Mouse (Mus musculus) MEL (cell line): ENCODE measurements around the gene Nubpl. TPM values are rescaled to one million over a fixed set of nuclear protein-coding genes. Genes with fewer than 3 reads are reported as not detected.
A peak's percentile ranks its signal among the peaks of the same experiment; 100 is the strongest.
"Not testable (repeated sequence)": the region's sequence is repeated elsewhere in the genome, so short reads cannot be mapped to it uniquely, and the experiment has no call there.

Source experiments
- DNase-seq: peaks from one replicate; pipeline ENCODE4 v3.0.0; 2011; ENCODE audit warnings: low read depth, low spot score
- H3K27ac ChIP-seq: 2 replicates; pipeline ENCODE4 v1.5.1; 2012; ENCODE audit warnings: low read depth, mild to moderate bottlenecking, control low read depth, low read length, moderate library complexity; ENCODE audit not compliant: control insufficient read depth
- H3K27me3 ChIP-seq, 2 experiments: fragments of 150-350 bp in 1 of 2; sonication (generic) in 1 of 2; 2 replicates each; pipeline ENCODE4 v1.6.1; 2012; ENCODE audit warnings: low read length in 2 of 2, mild to moderate bottlenecking in 2 of 2, improper control_type of control experiment in 1 of 2, moderate library complexity in 1 of 2; ENCODE audit not compliant: insufficient read depth in 2 of 2, control insufficient read depth in 1 of 2
- H3K36me3 ChIP-seq, 2 experiments: 2 replicates each; pipeline ENCODE4 v1.6.1; 2012 to 2014; ENCODE audit warnings: low read length in 2 of 2, improper control_type of control experiment in 1 of 2, inconsistent platforms in 1 of 2, mild to moderate bottlenecking in 1 of 2; ENCODE audit not compliant: insufficient read depth in 2 of 2, control insufficient read depth in 1 of 2
- H3K4me1 ChIP-seq, 2 experiments: fragments of 150-350 bp in 1 of 2; sonication (generic) in 1 of 2; 2 replicates each; pipeline ENCODE4 v1.6.1; 2012; ENCODE audit warnings: low read length in 2 of 2, improper control_type of control experiment in 1 of 2, mild to moderate bottlenecking in 1 of 2; ENCODE audit not compliant: insufficient read depth in 2 of 2, control insufficient read depth in 1 of 2
- H3K4me3 ChIP-seq, 2 experiments: fragments of 150-350 bp in 1 of 2; sonication (generic) in 1 of 2; 2 replicates each; pipeline ENCODE4 v1.5.1; 2012; ENCODE audit warnings: low read depth in 2 of 2, low read length in 2 of 2, mild to moderate bottlenecking in 2 of 2, moderate library complexity in 2 of 2, control low read depth in 1 of 2, improper control_type of control experiment in 1 of 2; ENCODE audit not compliant: control insufficient read depth in 1 of 2, insufficient read depth in 1 of 2
- H3K79me2 ChIP-seq: 2 replicates; pipeline ENCODE4 v1.6.1; 2012; ENCODE audit warnings: mild to moderate bottlenecking, low read length, moderate library complexity; ENCODE audit not compliant: control insufficient read depth, poor library complexity, insufficient read depth
- H3K9ac ChIP-seq: 2 replicates; pipeline ENCODE4 v1.6.1; 2012; ENCODE audit warnings: low read depth, mild to moderate bottlenecking, control low read depth, low read length, moderate library complexity; ENCODE audit not compliant: control insufficient read depth, poor library complexity, severe bottlenecking
- H3K9me3 ChIP-seq: fragments of 150-350 bp; sonication (generic); replicated peaks from 2 replicates; pipeline ENCODE4 v1.6.1; 2012; ENCODE audit warnings: mild to moderate bottlenecking, low read length, improper control_type of control experiment, moderate library complexity; ENCODE audit not compliant: insufficient read depth
- CHD1 ChIP-seq: IDR thresholded peaks from 2 replicates; pipeline ENCODE4 v1.6.1; 2012; ENCODE audit warnings: low read depth, mild to moderate bottlenecking, inconsistent platforms, low read length, improper control_type of control experiment
- CTCF ChIP-seq, 3 experiments: IDR thresholded peaks in 2 of 3; conservative IDR thresholded peaks in 1 of 3; 2 replicates each; pipeline ENCODE4 v1.5.1; 2011 to 2012; ENCODE audit warnings: low read length in 3 of 3, low read depth in 2 of 3, mild to moderate bottlenecking in 2 of 3, improper control_type of control experiment in 1 of 3, inconsistent platforms in 1 of 3, mixed read lengths in 1 of 3, moderate library complexity in 1 of 3; ENCODE audit not compliant: control insufficient read depth in 1 of 3, insufficient read depth in 1 of 3, poor library complexity in 1 of 3, severe bottlenecking in 1 of 3
- GABPA ChIP-seq: IDR thresholded peaks from 2 replicates; pipeline ENCODE4 v1.6.1; 2012; ENCODE audit warnings: low read depth, mild to moderate bottlenecking, inconsistent platforms, low read length, improper control_type of control experiment, moderate library complexity
- GATA1 ChIP-seq: IDR thresholded peaks from 2 replicates; pipeline ENCODE4 v1.6.1; 2011; ENCODE audit warnings: low read depth, low read length, improper control_type of control experiment
- MEF2A ChIP-seq: IDR thresholded peaks from 2 replicates; pipeline ENCODE4 v1.6.1; 2014; ENCODE audit warnings: low read depth, mild to moderate bottlenecking, inconsistent platforms, low read length, improper control_type of control experiment; ENCODE audit not compliant: poor library complexity, insufficient replicate concordance, severe bottlenecking; ENCODE audit errors: extremely low read depth
- NRF1 ChIP-seq: IDR thresholded peaks from 2 replicates; pipeline ENCODE4 v1.6.1; 2014; ENCODE audit warnings: low read depth, mild to moderate bottlenecking, inconsistent platforms, low read length, improper control_type of control experiment, moderate library complexity; ENCODE audit not compliant: poor library complexity, insufficient read depth, severe bottlenecking
- POLR2AphosphoS2 ChIP-seq: IDR thresholded peaks from 2 replicates; pipeline ENCODE4 v1.6.1; 2011; ENCODE audit warnings: low read length, improper control_type of control experiment
- RCOR1 ChIP-seq: IDR thresholded peaks from 2 replicates; pipeline ENCODE4 v1.6.1; 2012; ENCODE audit warnings: low read depth, mild to moderate bottlenecking, inconsistent platforms, low read length, improper control_type of control experiment
- TBP ChIP-seq: IDR thresholded peaks from 2 replicates; pipeline ENCODE4 v1.8.0; 2011; ENCODE audit warnings: low read depth, low read length, improper control_type of control experiment
- UBTF ChIP-seq: IDR thresholded peaks from 2 replicates; pipeline ENCODE4 v1.6.1; 2012; ENCODE audit warnings: low read depth, mild to moderate bottlenecking, inconsistent platforms, low read length, improper control_type of control experiment, moderate library complexity, borderline replicate concordance; ENCODE audit not compliant: insufficient read depth
- USF2 ChIP-seq, 2 experiments: IDR thresholded peaks; 2 replicates each; pipeline ENCODE4 v1.6.1; 2011 to 2012; ENCODE audit warnings: improper control_type of control experiment in 2 of 2, low read length in 2 of 2, borderline replicate concordance in 1 of 2, inconsistent platforms in 1 of 2, low read depth in 1 of 2, mild to moderate bottlenecking in 1 of 2; ENCODE audit not compliant: insufficient read depth in 1 of 2
- ZC3H11A ChIP-seq: IDR thresholded peaks from 2 replicates; pipeline ENCODE4 v1.6.1; 2012; ENCODE audit warnings: low read depth, mild to moderate bottlenecking, inconsistent platforms, low read length, improper control_type of control experiment
- ZKSCAN1 ChIP-seq: IDR thresholded peaks from 2 replicates; pipeline ENCODE4 v1.6.1; 2012; ENCODE audit warnings: low read depth, mild to moderate bottlenecking, inconsistent platforms, low read length, improper control_type of control experiment, moderate library complexity
- ZMIZ1 ChIP-seq: IDR thresholded peaks from 2 replicates; pipeline ENCODE4 v1.6.1; 2012; ENCODE audit warnings: low read depth, mild to moderate bottlenecking, inconsistent platforms, low read length, improper control_type of control experiment, moderate library complexity
- polyA plus RNA-seq, 2 experiments: library from polyadenylated mRNA; stranded (reverse) in 1 of 2; unstranded in 1 of 2; fragments of >175 nt in 1 of 2; fragments of >200 nt in 1 of 2; gene quantifications; 2 replicates each; pipeline versions ENCODE4 v1.2.1 to v1.2.4; 2012; ENCODE audit warnings: low replicate concordance in 2 of 2, low read depth in 1 of 2; ENCODE audit not compliant: insufficient read length in 2 of 2, insufficient read depth in 1 of 2, missing spikeins in 1 of 2
- total RNA-seq: library from RNA; depleted of rRNA; stranded (reverse); fragments of 300-350 nt; gene quantifications from 2 replicates; pipeline ENCODE4 v1.2.3, GENCODE M21; 2012

Nubpl gene
- total and polyA plus RNA-seq, 3 experiments, result 4.7 to 5.2 TPM; not detected in 1

DNA sequence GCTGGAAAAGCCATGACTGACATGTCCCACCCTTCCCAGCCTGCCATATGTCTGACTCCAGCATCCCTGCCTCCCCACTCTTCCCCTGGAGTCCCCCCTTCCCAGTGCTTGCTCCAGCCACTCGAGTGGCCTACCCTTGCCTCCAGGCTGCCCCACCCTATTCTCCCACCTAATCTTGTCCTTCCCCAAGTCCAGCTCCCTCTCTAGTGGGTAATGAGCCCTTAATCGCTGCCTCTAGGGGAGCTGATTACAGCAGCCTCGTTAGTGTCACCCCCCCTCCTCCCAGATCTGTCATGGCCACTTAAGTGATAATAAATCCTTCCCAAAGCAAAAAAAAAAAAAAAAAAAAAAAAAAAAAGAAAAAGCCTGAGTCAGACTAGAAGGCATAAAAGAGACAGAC lies 18.2 kb upstream of the Nubpl start:
- H3K27ac ChIP-seq, H3K4me1 ChIP-seq, DNase-seq, H3K27me3 ChIP-seq, H3K36me3 ChIP-seq, H3K9ac ChIP-seq, H3K9me3 ChIP-seq, H3K4me3 ChIP-seq, H3K79me2 ChIP-seq: not testable (repeated sequence)

- Histone ChIP-seq H3K9ac (no peak overlapping the region), H3K27me3 (peaks cover 3% of the 10 kb centered on the region in 2 experiments; a peak in 3 of 4 replicates), H3K79me2 (no peaks in the 10 kb centered on the region; the same call in 1 of the 2 replicates), H3K4me3 (peak overlapping the region in 1 of 2 experiments; percentile 20; a peak in 3 of 4 replicates), H3K27ac (no peak overlapping the region), H3K4me1 (peaks cover 0 to 3% of the 10 kb centered on the region in 2 experiments; a peak in 2 of 4 replicates), H3K36me3 (peaks cover 0 to 4% of the 10 kb centered on the region in 2 experiments; a peak in 2 of 4 replicates), H3K9me3 (no peaks in the 10 kb centered on the region)
- DNase-seq, result no peak
- TF ChIP-seq ZMIZ1, result no peak
- no peak for TF ChIP-seq GABPA
- no peak for TF ChIP-seq TBP
- TF ChIP-seq ZC3H11A, result no peak
- no peak for TF ChIP-seq RCOR1
- TF ChIP-seq UBTF, result no peak
- TF ChIP-seq USF2 (IDR thresholded peaks at IDR 0.05; ENCODE audit: borderline replicate concordance in 1 of 2, insufficient read depth in 1 of 2, low read depth in 1 of 2, low read length in 2 of 2), result no peak
- no peak for TF ChIP-seq GATA1
- TF ChIP-seq CHD1, result no peak
- TF ChIP-seq MEF2A, result no peak
Measured at GRCm38 (mm10) chr12:52097049-52097649, 388 bp upstream of the Nubpl start.

- no peak for DNase-seq
- TF ChIP-seq NRF1 (no peak), ZKSCAN1 (no peak), CTCF (IDR thresholded peaks at IDR 0.05 in 2 of 3, conservative IDR thresholded peaks at IDR 0.05 in 1 of 3; ENCODE audit: control insufficient read depth in 1 of 3, insufficient read depth in 1 of 3, low read depth in 2 of 3, low read length in 3 of 3, poor library complexity in 1 of 3, severe bottlenecking in 1 of 3) (no peak), POLR2AphosphoS2 (no peak), USF2 (IDR thresholded peaks at IDR 0.05; ENCODE audit: borderline replicate concordance in 1 of 2, insufficient read depth in 1 of 2, low read depth in 1 of 2, low read length in 2 of 2) (no peak), MEF2A (no peak)
Measured at GRCm38 (mm10) chr12:52120276-52120675, 22.7 kb downstream of the Nubpl start.

More at GRCm38 (mm10) chr12:52120276-52120675, 22.7 kb downstream of the Nubpl start:
- Histone ChIP-seq H3K27ac (no peak overlapping the region), H3K36me3 (no peaks in the 10 kb centered on the region), H3K79me2 (no peaks in the 10 kb centered on the region), H3K4me3 (no peak overlapping the region), H3K9me3 (no peaks in the 10 kb centered on the region), H3K9ac (no peak overlapping the region), H3K4me1 (no peaks in the 10 kb centered on the region; a peak in 1 of 4 replicates), H3K27me3 (no peaks in the 10 kb centered on the region)
